Mouse (Mus musculus) MEL (cell line): Measurements from ENCODE around the gene Ino80b. TPM values are rescaled to one million over a fixed set of nuclear protein-coding genes. Genes with fewer than 3 reads are reported as not detected.
"Not testable (repeated sequence)": the region's sequence is repeated elsewhere in the genome, so short reads cannot be mapped to it uniquely, and the experiment has no call there.

Source experiments
- DNase-seq: peaks from one replicate; pipeline ENCODE4 v3.0.0; 2011; ENCODE audit warnings: low read depth, low spot score
- H3K27ac ChIP-seq: 2 replicates; pipeline ENCODE4 v1.5.1; 2012; ENCODE audit warnings: low read depth, mild to moderate bottlenecking, control low read depth, low read length, moderate library complexity; ENCODE audit not compliant: control insufficient read depth
- H3K27me3 ChIP-seq, 2 experiments: fragments of 150-350 bp in 1 of 2; sonication (generic) in 1 of 2; 2 replicates each; pipeline ENCODE4 v1.6.1; 2012; ENCODE audit warnings: low read length in 2 of 2, mild to moderate bottlenecking in 2 of 2, improper control_type of control experiment in 1 of 2, moderate library complexity in 1 of 2; ENCODE audit not compliant: insufficient read depth in 2 of 2, control insufficient read depth in 1 of 2
- H3K36me3 ChIP-seq, 2 experiments: 2 replicates each; pipeline ENCODE4 v1.6.1; 2012 to 2014; ENCODE audit warnings: low read length in 2 of 2, improper control_type of control experiment in 1 of 2, inconsistent platforms in 1 of 2, mild to moderate bottlenecking in 1 of 2; ENCODE audit not compliant: insufficient read depth in 2 of 2, control insufficient read depth in 1 of 2
- H3K4me1 ChIP-seq, 2 experiments: fragments of 150-350 bp in 1 of 2; sonication (generic) in 1 of 2; 2 replicates each; pipeline ENCODE4 v1.6.1; 2012; ENCODE audit warnings: low read length in 2 of 2, improper control_type of control experiment in 1 of 2, mild to moderate bottlenecking in 1 of 2; ENCODE audit not compliant: insufficient read depth in 2 of 2, control insufficient read depth in 1 of 2
- H3K4me3 ChIP-seq, 2 experiments: fragments of 150-350 bp in 1 of 2; sonication (generic) in 1 of 2; 2 replicates each; pipeline ENCODE4 v1.5.1; 2012; ENCODE audit warnings: low read depth in 2 of 2, low read length in 2 of 2, mild to moderate bottlenecking in 2 of 2, moderate library complexity in 2 of 2, control low read depth in 1 of 2, improper control_type of control experiment in 1 of 2; ENCODE audit not compliant: control insufficient read depth in 1 of 2, insufficient read depth in 1 of 2
- H3K79me2 ChIP-seq: 2 replicates; pipeline ENCODE4 v1.6.1; 2012; ENCODE audit warnings: mild to moderate bottlenecking, low read length, moderate library complexity; ENCODE audit not compliant: control insufficient read depth, poor library complexity, insufficient read depth
- H3K9ac ChIP-seq: 2 replicates; pipeline ENCODE4 v1.6.1; 2012; ENCODE audit warnings: low read depth, mild to moderate bottlenecking, control low read depth, low read length, moderate library complexity; ENCODE audit not compliant: control insufficient read depth, poor library complexity, severe bottlenecking
- H3K9me3 ChIP-seq: fragments of 150-350 bp; sonication (generic); replicated peaks from 2 replicates; pipeline ENCODE4 v1.6.1; 2012; ENCODE audit warnings: mild to moderate bottlenecking, low read length, improper control_type of control experiment, moderate library complexity; ENCODE audit not compliant: insufficient read depth
- CTCF ChIP-seq, 3 experiments: IDR thresholded peaks in 2 of 3; conservative IDR thresholded peaks in 1 of 3; 2 replicates each; pipeline ENCODE4 v1.5.1; 2011 to 2012; ENCODE audit warnings: low read length in 3 of 3, low read depth in 2 of 3, mild to moderate bottlenecking in 2 of 3, improper control_type of control experiment in 1 of 3, inconsistent platforms in 1 of 3, mixed read lengths in 1 of 3, moderate library complexity in 1 of 3; ENCODE audit not compliant: control insufficient read depth in 1 of 3, insufficient read depth in 1 of 3, poor library complexity in 1 of 3, severe bottlenecking in 1 of 3
- ELF1 ChIP-seq: IDR thresholded peaks from 2 replicates; pipeline ENCODE4 v1.6.1; 2014; ENCODE audit warnings: low read depth, mild to moderate bottlenecking, inconsistent platforms, low read length, improper control_type of control experiment, moderate library complexity
- ETS1 ChIP-seq: IDR thresholded peaks from 2 replicates; pipeline ENCODE4 v1.6.1; 2012; ENCODE audit warnings: low read depth, mild to moderate bottlenecking, inconsistent platforms, low read length, improper control_type of control experiment, moderate library complexity
- HCFC1 ChIP-seq: IDR thresholded peaks from 2 replicates; pipeline ENCODE4 v1.6.1; 2012; ENCODE audit warnings: low read depth, mild to moderate bottlenecking, inconsistent platforms, low read length, improper control_type of control experiment, moderate library complexity
- JUND ChIP-seq: IDR thresholded peaks from 2 replicates; pipeline ENCODE4 v1.6.1; 2011; ENCODE audit warnings: low read depth, mild to moderate bottlenecking, improper control_type of control experiment, low read length
- MAX ChIP-seq: IDR thresholded peaks from 2 replicates; pipeline ENCODE4 v1.6.1; 2011; ENCODE audit warnings: low read length, improper control_type of control experiment
- MAZ ChIP-seq: IDR thresholded peaks from 2 replicates; pipeline ENCODE4 v1.6.1; 2012; ENCODE audit warnings: low read depth, mild to moderate bottlenecking, inconsistent platforms, low read length, improper control_type of control experiment
- MXI1 ChIP-seq: IDR thresholded peaks from 2 replicates; pipeline ENCODE4 v1.6.1; 2011; ENCODE audit warnings: mild to moderate bottlenecking, low read depth, low read length, improper control_type of control experiment
- MYB ChIP-seq: IDR thresholded peaks from 2 replicates; pipeline ENCODE4 v1.6.1; 2011; ENCODE audit warnings: mild to moderate bottlenecking, low read depth, low read length, improper control_type of control experiment
- NELFE ChIP-seq: IDR thresholded peaks from 2 replicates; pipeline ENCODE4 v1.6.1; 2011; ENCODE audit warnings: low read depth, low read length, improper control_type of control experiment
- NRF1 ChIP-seq: IDR thresholded peaks from 2 replicates; pipeline ENCODE4 v1.6.1; 2014; ENCODE audit warnings: low read depth, mild to moderate bottlenecking, inconsistent platforms, low read length, improper control_type of control experiment, moderate library complexity; ENCODE audit not compliant: poor library complexity, insufficient read depth, severe bottlenecking
- POLR2A ChIP-seq, 2 experiments: IDR thresholded peaks; 2 replicates each; pipeline ENCODE4 v1.6.1; 2011 to 2012; ENCODE audit warnings: low read length in 2 of 2, mild to moderate bottlenecking in 2 of 2, control low read depth in 1 of 2, improper control_type of control experiment in 1 of 2, low read depth in 1 of 2, moderate library complexity in 1 of 2; ENCODE audit not compliant: control insufficient read depth in 1 of 2, insufficient read depth in 1 of 2, poor library complexity in 1 of 2
- RAD21 ChIP-seq: IDR thresholded peaks from 2 replicates; pipeline ENCODE4 v1.6.1; 2011; ENCODE audit warnings: mild to moderate bottlenecking, low read depth, low read length, improper control_type of control experiment
- SIN3A ChIP-seq: IDR thresholded peaks from 2 replicates; pipeline ENCODE4 v1.6.1; 2012; ENCODE audit warnings: low read length, improper control_type of control experiment, inconsistent platforms
- SMC3 ChIP-seq: IDR thresholded peaks from 2 replicates; pipeline ENCODE4 v1.6.1; 2011; ENCODE audit warnings: low read depth, low read length, improper control_type of control experiment
- TCF12 ChIP-seq: IDR thresholded peaks from 2 replicates; pipeline ENCODE4 v1.6.1; 2014; ENCODE audit warnings: low read depth, mild to moderate bottlenecking, inconsistent platforms, low read length, improper control_type of control experiment, moderate library complexity
- USF2 ChIP-seq, 2 experiments: IDR thresholded peaks; 2 replicates each; pipeline ENCODE4 v1.6.1; 2011 to 2012; ENCODE audit warnings: improper control_type of control experiment in 2 of 2, low read length in 2 of 2, borderline replicate concordance in 1 of 2, inconsistent platforms in 1 of 2, low read depth in 1 of 2, mild to moderate bottlenecking in 1 of 2; ENCODE audit not compliant: insufficient read depth in 1 of 2
- ZC3H11A ChIP-seq: IDR thresholded peaks from 2 replicates; pipeline ENCODE4 v1.6.1; 2012; ENCODE audit warnings: low read depth, mild to moderate bottlenecking, inconsistent platforms, low read length, improper control_type of control experiment
- ZNF384 ChIP-seq: IDR thresholded peaks from 2 replicates; pipeline ENCODE4 v1.6.1; 2012; ENCODE audit warnings: low read depth, mild to moderate bottlenecking, inconsistent platforms, low read length, improper control_type of control experiment
- polyA plus RNA-seq, 2 experiments: library from polyadenylated mRNA; stranded (reverse) in 1 of 2; unstranded in 1 of 2; fragments of >175 nt in 1 of 2; fragments of >200 nt in 1 of 2; gene quantifications; 2 replicates each; pipeline versions ENCODE4 v1.2.1 to v1.2.4; 2012; ENCODE audit warnings: low replicate concordance in 2 of 2, low read depth in 1 of 2; ENCODE audit not compliant: insufficient read length in 2 of 2, insufficient read depth in 1 of 2, missing spikeins in 1 of 2
- total RNA-seq: library from RNA; depleted of rRNA; stranded (reverse); fragments of 300-350 nt; gene quantifications from 2 replicates; pipeline ENCODE4 v1.2.3, GENCODE M21; 2012

Gene Ino80b
- total and polyA plus RNA-seq, 3 experiments = 30.6 to 40.9 TPM; not detected in 1

DNA sequence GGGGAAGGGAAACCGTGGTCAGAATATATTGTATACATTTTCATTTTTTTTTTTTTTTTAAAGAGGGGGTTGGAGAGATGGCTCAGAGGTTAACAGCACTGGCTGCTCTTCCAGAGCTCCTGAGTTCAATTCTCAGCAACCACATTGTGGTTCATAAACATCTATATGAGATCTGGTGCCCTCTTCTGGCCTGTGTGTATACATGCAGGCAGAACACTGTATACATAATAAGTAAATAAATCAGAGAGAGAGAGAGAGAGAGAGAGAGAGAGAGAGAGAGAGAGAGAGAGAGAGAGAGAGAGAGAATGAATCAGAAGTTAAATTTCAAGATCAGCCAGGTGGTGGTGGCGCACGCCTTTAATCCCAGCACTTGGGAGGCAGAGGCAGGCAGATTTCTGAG, 34.2 kb upstream of the Ino80b start:
- not testable (repeated sequence) for H3K27me3 ChIP-seq, H3K4me3 ChIP-seq, H3K9ac ChIP-seq, H3K27ac ChIP-seq, H3K36me3 ChIP-seq, H3K79me2 ChIP-seq, H3K9me3 ChIP-seq, H3K4me1 ChIP-seq
- DNase-seq = peak; percentile 80
- TF ChIP-seq JUND (peak; percentile 96), ZC3H11A (peak; percentile 67), SIN3A (peak; percentile 42; the same call in 1 of the 2 replicates), RAD21 (peak; percentile 65), CTCF (IDR thresholded peaks at IDR 0.05 in 2 of 3, conservative IDR thresholded peaks at IDR 0.05 in 1 of 3; ENCODE audit: control insufficient read depth in 1 of 3, insufficient read depth in 1 of 3, low read depth in 2 of 3, low read length in 3 of 3, poor library complexity in 1 of 3, severe bottlenecking in 1 of 3) (peak; percentile 26 to 68 (median 31); a peak in 4 of 6 replicates), ZNF384 (peak; percentile 12; the same call in 1 of the 2 replicates), SMC3 (peak; percentile 79)

DNA sequence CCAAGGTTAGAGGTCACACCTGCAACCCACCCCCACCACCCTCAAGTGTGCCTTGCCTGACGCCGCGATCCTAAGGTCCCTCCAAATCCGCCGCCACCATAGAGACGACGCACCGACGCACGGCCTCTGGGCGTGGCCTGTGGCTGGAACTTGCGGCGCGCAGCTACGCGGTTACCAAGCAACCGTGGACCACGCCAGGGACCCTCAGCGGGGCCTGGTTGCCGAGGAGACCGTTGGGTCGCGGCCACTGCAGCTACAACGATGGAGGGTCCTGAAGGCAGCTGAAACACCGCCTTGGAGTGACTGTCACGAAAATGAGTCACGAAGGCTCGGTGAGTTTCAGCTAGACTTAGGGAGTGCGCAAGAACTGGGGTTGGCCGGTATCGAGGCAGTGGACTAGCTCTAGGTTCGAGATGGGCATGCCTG, 31.0 kb upstream of the Ino80b start, which contains the start of the genes Wdr54 and 1700003E16Rik:
Gene Wdr54 (minus strand): TSS at position 139 of the 426 bp plus-strand sequence.
Gene 1700003E16Rik (plus strand): TSS at position 146 of the 426 bp plus-strand sequence.
- TF ChIP-seq NRF1 = no peak
- peak; percentile 73 for TF ChIP-seq MAX
- 0 out of 2 replicates have a peak, but pooled peaks have one; percentile 20 for TF ChIP-seq MAZ
- TF ChIP-seq SIN3A = peak; percentile 89
- TF ChIP-seq MYB = no peak
- TF ChIP-seq USF2 (IDR thresholded peaks at IDR 0.05; ENCODE audit: borderline replicate concordance in 1 of 2, insufficient read depth in 1 of 2, low read depth in 1 of 2, low read length in 2 of 2) = no peak
- TF ChIP-seq HCFC1 = peak; percentile 60; the same call in 1 of the 2 replicates
- 0 out of 2 replicates have a peak, but pooled peaks have one; percentile 8 for TF ChIP-seq ELF1
- no peak for TF ChIP-seq ETS1
- TF ChIP-seq NELFE = peak; percentile 54
- 0 out of 2 replicates have a peak, but pooled peaks have one; percentile 39 for TF ChIP-seq TCF12
- TF ChIP-seq POLR2A (IDR thresholded peaks at IDR 0.05; ENCODE audit: control insufficient read depth in 1 of 2, insufficient read depth in 1 of 2, low read depth in 1 of 2, low read length in 2 of 2, poor library complexity in 1 of 2) = peak; percentile 28 to 50; a peak in 2 of 4 replicates
- peak; percentile 86 for TF ChIP-seq MXI1
- TF ChIP-seq ZNF384 = no peak
- Histone ChIP-seq H3K4me1 (peaks cover 2 to 10% of the 10 kb centered on the region in 2 experiments; a peak in 3 of 4 replicates), H3K27ac (no peak within 1 kb of the TSS), H3K36me3 (peaks cover 0 to 2% of the 10 kb centered on the region in 2 experiments; a peak in 2 of 4 replicates), H3K9ac (peak within 1 kb of the TSS; percentile 57), H3K27me3 (no peaks in the 10 kb centered on the region), H3K4me3 (peak within 1 kb of the TSS; percentile 78 to 87), H3K9me3 (no peaks in the 10 kb centered on the region), H3K79me2 (no peaks in the 10 kb centered on the region)
- peak; percentile 89 for DNase-seq
